Mouse (Mus musculus): ENCODE results near the gene Phox2a.

Phox2a gene

GRCm38 (mm10) chr7:101837606-101838471 is 19.7 kb downstream of the Phox2a start, which contains the start of gene Inppl1:
Inppl1 (minus strand) TSS chr7:101838229.
- no peak for DNase-seq (ENCODE audit: low spot score)

DNA sequence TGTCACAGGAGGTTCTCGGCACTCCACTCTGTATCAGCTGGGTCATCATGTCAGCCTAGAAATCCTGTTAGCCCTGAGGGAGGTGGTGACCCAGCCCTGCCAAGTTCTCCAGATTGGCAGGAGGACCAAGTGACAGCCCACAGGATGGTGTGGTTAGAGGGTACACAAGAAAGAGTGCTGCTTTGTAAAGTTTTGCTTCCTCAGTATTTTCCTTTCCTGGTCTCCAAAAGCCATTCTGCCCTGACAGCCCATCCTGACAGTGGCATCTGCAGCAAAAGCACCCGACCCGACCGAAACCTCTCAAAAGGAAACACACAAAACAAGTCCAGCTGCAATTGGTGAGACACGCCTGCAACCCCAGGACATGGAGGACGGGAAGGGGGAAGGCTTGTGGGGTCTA is 26.1 kb downstream of the Phox2a start:
- no peak for DNase-seq (ENCODE audit: low spot score)

DNA sequence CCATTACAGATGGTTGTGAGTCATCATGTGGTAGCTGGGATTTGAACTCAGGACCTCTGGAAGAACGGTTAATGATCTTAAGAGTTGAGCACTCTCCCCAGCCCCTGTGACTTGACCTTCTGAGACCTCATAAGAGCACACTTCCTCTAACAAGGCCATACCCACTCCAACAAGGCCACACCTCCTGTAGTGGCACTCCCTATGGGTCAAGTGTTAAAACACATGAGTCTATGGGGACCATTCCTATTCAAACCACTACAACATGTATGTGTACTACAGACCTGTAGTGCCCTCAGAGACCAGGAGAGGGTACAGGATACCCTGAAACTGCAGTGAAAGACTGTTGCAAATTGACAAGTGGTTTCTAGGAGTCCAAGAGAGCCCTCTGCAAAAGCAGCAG is 29.8 kb downstream of the Phox2a start:
- no peak for DNase-seq (ENCODE audit: low spot score)

- DNase-seq (ENCODE audit: low spot score): no peak
Measured at GRCm38 (mm10) chr7:101851689-101852088, 33.6 kb downstream of the Phox2a start.

DNA sequence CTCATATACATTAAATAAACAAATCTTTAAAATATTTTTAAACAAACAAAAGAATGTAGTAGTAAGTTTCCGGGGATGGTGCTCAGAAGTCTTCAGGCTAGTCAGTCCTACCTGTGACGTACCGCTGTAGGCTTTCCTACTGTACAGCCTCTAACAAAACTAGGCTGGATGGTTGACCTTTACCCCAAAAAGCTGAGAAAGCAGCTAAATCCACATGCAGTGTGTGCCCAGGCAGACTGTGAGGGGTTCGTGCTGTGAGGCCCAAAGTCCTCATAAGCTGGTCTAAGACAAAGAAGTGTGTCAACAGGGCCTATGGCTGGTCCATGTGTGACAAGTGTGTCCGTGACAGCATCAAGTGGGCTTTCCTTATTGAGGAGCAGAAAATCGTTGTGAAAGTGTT is 34.7 kb downstream of the Phox2a start:
- no peak for DNase-seq (ENCODE audit: low spot score)

GRCm38 (mm10) chr7:101853816-101854215 is 35.7 kb downstream of the Phox2a start:
- DNase-seq (ENCODE audit: low spot score): no peak

DNA sequence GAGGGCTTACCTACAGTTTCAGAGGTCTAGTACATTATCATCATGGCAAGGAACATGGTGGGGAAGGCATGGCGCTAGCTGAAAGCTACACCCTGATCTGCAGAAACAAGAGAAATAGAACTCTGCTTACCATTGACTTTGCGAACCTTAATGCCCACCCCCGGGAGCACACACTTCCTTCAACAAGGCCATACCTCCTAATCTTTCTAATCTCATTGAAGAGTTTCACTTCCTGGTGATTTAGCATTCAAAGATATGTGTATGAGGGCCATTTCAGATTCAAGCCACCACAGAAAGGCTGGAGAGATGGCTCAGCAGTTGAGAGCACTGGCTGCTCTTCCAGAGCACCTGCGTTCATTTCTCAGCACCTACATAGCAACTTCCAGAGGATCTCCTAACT is 39.0 kb downstream of the Phox2a start, which contains the start of gene Folr2:
TSS of gene Folr2 (minus strand) at position 101 of the 400 bp plus-strand sequence.
- no peak for DNase-seq (ENCODE audit: low spot score)

DNA sequence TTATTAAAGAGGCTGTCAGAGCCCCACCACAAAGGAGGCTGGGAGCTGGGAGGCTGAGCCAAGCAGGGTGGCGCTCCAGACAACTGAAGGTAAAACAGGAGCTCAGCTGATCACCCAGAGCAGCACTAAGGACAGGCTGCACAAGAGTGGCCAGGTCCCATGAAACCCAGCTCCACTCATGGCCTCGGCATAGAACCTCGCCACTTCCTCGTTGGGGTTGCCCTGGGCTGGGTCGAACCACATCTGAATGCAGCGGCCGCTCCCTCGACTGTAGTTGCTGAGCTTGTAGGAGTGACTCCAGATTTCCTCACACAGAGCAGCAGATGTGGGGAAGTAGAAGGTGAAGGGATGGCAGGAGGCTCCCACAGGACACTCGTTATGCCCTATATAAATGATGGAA is 40.2 kb downstream of the Phox2a start:
- no peak for DNase-seq (ENCODE audit: low spot score)

DNA sequence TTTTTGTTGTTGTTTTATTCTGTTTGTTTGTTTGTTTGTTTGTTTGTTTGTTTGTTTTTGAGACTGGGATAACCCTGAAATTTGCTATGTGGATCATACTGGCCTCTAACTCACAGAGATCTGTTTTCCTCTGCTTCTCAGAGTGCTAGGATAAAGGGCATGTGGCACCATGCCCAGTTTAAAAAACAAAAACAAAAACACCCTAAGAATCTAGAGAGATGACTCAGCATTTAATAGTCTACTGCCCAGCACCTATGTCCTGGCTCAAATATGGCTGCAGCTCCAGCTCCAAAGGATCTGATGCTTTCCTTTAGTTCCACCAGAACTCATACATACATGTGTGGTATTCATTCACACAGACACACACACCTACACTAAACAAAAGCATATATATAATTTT is 42.9 kb downstream of the Phox2a start:
- DNase-seq (ENCODE audit: low spot score): no peak

GRCm38 (mm10) chr7:101862291-101862690 is 44.2 kb downstream of the Phox2a start:
- DNase-seq (ENCODE audit: low spot score): no peak

DNA sequence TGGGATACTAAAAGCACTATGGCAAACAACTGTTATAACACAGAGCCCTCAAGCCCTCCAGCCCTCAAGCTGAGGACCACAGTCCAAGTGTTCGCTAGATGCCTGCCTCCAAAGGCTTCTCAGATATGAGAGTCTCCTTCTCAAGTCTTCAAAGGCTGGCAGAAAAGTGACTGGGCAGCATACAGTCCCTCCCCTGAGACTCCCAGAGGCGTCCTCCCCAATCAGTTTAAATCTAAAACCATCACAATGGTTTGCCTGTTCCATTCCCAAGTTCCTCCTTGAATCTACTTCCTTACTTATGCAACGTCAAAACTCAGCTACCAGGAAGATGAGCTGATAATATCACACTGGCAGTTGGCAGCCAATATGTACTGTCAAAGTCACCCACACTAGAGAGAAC is 45.3 kb downstream of the Phox2a start, which contains the start of gene Anapc15:
TSS of gene Anapc15 (plus strand) at position 301 of the 400 bp plus-strand sequence.
- no peak for DNase-seq (ENCODE audit: low spot score)

GRCm38 (mm10) chr7:101866491-101867265 is 48.6 kb downstream of the Phox2a start:
- DNase-seq (ENCODE audit: low spot score): no peak

GRCm38 (mm10) chr7:101867482-101867881 is 49.4 kb downstream of the Phox2a start:
- DNase-seq (ENCODE audit: low spot score): no peak

GRCm38 (mm10) chr7:101868241-101869162 is 50.4 kb downstream of the Phox2a start:
- DNase-seq (ENCODE audit: low spot score): no peak

DNA sequence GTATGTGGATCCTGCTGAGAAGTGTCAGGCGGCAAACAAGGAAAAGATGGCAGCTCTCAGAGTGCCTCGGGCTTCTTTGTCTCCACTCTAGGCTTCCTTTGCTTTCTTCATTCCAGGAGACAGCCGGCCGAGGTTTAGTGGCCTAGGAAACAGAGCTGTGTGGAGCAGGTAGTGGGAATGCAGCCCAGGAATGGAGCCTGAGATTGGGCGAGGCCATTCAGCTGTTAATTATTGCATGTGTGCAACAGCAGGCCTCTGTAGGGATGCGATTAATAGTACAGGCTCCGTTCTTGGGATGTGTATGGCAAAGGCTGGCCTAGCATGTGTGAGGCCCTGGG is 51.0 kb downstream of the Phox2a start:
- DNase-seq (ENCODE audit: low spot score): no peak

GRCm38 (mm10) chr7:101870629-101871028 is 52.5 kb downstream of the Phox2a start, which contains the start of gene Folr1:
Folr1 (minus strand) TSS chr7:101870788.
- no peak for DNase-seq (ENCODE audit: low spot score)

DNA sequence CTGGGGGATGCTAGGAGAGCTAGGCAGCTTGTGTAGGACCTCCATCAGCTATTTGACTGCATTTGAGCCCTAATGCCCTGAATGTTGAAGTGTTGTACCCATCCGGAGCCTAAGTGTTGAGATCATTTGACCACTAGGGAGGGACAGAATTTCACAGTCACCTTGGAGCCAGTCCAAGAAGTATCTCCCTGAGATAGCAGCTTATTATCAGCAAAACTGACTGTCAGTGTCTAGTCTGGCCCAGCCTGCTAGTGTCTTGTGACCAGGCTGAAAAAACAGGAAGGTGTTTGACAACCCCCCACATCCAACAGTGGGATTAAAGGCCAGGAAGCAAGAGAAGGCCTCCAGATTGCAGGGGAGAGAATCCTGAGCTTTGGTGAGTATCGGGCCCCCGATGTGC is 53.2 kb downstream of the Phox2a start:
- DNase-seq (ENCODE audit: low spot score): no peak

Measured in layer of hippocampus, adult 9-10 months (tissue).